Mouse (Mus musculus) adrenal gland, postnatal 36 days (tissue): ENCODE results near the gene Calcb. TPM values are rescaled to one million over a fixed set of nuclear protein-coding genes. Genes with fewer than 3 reads are reported as not detected.

Experiments
- DNase-seq, 2 experiments: peaks; one replicate each; pipeline ENCODE4 v3.0.0; 2021; ENCODE audit warnings: mixed read lengths in 1 of 2
- total RNA-seq, 2 experiments: library from RNA; stranded (reverse); gene quantifications; 2 replicates each; pipeline ENCODE4 v1.2.3; 2021

Gene Calcb
- total RNA-seq, 2 experiments from 2014 or later, result not detected

DNA sequence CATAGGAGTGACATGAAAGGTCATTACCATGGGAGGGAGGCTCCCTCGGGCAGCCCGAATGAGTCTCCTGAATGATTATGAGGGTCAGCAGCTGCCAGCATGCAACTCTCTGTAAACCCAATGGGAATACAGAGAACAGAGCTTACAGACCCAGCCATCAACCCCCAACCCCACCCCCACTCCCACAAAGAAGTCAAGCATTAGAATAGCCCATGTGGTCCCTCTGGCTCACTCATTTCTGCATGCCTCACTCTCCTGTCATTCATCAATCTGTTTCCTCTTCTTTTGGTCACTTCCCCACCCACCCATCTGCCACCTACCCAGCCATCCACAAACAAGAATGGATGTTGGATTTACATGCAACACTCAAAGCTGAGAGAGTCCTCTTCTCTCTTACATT, 35.0 kb downstream of the Calcb start:
- DNase-seq, result no peak

DNA sequence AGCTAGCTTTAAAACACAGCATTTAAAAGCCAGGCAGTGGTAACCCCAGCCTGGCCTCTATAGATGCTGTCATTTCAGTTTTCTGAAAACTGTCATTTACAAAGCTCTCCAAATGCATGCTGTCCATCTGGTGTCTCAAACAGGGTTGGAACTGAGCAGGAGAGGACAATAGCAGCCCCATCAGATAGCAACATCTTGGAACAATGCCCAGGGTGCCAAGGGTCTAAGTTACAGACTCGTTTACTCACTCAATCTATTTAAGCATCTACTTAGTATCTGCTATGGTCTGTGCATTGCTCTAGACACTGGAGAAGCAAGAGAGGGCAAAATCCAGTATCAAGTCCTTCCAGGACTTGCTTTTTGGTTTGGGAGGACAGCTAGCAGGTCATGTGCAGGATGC, 35.8 kb downstream of the Calcb start:
- DNase-seq, result no peak

DNA sequence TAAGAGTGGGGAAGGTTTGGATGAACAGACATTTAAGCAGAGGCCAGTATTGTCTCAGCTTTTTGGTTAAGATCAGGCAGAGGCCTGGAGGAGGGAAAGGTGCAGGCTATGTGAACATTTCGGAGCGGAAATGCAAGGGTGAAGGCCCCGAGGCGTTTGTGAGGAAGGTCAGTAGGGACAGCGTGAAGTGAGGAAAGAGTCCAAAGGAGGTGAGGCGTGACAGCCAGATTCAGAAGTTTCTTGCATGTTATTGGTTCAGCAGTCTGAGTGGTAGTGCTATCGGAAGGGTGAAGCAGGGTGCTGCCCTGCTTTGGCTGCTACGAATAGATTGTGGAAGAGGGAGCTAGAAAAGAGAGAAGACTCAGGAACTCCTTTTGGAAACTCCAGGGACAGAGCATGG, 36.2 kb downstream of the Calcb start:
- no peak for DNase-seq

DNA sequence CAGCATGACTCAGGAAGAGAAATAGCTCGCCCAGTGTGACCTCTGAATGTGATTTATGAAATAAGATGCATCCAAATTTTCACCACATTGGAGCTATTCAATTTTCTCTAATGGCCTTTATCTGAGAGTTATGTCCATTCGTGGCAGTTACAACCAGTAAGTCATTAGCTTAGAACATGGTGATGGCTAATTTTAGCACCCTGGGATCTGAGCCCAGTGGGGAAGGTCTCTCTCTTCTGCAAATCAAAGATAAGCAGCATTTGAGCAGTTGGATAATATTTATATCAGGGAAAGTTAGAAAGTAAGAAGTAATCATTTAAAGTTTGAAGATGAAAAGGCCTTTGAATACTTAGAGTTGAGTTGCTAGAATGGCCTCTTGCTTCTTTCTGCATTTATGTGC, 44.2 kb downstream of the Calcb start:
- DNase-seq, result peak; percentile 29 to 30

DNA sequence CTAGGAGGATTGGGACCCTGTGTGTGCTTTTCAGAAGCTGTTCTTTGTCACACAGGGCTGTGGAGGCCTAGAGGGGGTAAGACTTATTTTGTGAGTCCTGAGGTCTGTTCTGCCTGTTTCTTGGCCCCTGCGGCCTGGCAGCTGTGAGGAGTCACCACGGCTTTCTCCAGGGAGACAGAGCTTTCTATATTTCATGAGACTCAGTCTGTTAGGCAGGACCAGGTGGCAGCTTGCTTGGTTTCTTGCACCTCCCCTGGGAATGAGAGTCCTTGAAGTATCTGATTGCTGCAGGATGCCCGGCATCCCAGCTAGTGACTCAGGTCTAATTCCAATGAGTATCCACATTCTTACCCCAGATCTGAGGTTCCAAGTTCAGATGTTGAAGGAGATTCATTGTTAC, 46.8 kb downstream of the Calcb start:
- no peak for DNase-seq

DNA sequence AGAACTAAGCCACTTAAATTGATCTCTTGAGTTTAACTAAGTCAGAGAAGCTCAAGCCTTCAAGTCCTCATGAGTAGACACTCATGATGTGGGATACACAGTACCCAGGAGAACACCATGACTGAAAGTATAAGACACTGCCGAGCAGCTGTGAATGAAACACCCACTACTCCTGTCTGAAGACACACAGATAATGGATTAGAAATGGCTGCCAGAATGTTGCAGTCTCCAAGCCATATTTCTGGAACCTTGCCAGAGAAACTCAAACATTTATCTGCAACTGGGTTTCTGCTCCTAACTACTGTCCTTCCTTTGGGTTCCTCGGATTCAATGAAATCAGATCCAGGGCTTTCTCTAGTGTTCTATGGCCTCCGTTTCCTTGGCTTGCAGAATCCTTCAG, 48.1 kb downstream of the Calcb start:
- DNase-seq, result no peak

DNA sequence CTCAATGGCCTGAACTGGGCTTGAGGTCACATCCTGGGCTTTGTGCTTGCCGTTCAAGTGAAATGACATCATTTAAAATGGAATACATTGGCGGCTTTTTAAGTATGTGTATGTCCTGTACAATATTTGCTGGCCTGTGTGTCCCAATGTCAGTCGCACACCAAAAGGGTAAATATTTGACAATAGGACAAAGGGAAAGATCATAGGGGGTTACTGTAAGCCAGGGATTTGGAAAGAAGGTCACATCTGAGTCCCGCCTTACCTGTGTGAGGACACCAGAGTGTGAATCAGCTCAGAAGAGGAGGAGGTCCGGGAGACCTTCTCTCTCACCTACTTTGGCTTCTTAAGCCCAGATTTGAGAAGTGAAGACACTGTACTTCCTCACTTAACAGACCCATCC, 50.1 kb downstream of the Calcb start:
- DNase-seq, result no peak

DNA sequence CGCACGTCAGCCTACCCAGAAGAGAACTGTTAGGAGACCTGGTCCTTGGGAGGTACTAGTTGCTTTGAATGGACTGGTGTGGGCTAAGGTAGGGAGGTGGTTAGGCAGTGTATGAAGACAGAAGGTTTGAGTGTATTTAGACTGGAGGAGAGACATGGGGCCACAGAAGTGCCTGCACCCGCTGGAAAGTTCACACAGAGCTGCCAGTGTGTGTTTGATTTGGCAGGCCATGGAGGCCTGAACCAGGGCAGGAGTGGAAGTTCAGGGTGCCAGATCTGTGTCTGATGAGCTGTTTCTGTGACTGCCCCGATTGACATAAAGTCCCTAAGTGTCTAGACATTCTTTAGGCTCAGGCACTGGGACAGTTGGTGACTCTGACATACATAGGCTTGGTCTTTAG, 50.6 kb downstream of the Calcb start:
- no peak for DNase-seq

DNA sequence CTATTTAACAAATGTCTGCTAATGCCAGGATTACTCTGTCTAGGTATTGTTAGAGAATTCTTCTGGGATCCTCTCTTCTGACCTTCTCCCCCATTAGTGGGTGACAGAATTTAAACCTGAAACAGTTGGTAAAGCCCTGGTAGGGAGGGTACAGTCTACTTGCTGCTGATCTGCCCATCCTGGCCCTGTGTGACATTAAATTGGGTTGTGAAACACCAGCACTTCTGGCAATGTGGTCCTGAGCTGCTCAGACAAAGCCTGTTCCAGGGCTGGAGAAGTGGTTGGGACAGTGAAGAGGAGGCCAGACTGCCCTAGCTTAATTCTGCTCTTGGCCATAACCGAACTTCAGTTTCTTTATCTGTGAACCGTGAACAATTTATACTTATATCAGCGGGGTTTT, 52.1 kb downstream of the Calcb start:
- no peak for DNase-seq

DNA sequence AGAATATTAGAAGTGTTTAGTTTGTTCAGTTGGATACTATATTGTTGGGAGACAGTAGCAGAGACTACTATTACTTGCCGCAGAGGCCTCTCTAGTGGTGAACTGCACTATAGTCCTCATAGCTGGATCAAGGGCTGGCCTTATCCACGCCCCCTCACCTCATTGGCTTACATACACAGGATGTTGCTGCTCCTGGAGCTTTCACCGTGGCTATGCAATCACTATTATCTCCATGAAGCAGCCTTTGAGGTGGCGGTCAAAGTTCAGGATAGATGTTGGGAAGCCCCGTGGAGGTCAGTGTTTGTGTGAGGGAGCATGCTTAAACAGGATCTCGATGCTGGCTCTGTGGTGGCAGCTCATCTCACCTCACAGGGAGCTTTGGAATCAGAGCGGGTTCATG, 53.4 kb downstream of the Calcb start:
- no peak for DNase-seq

Other genes with a start within 250 kb of the Calcb start
- gene Cyp2r1, start 155.7 kb upstream of the Calcb start, total RNA-seq, result 1 to 10 TPM; 1.4 to 1.9 TPM
- gene Calca, start 82.3 kb upstream of the Calcb start, total RNA-seq, result under 1 TPM in 1 of 2 experiments, not detected in 1; 0.66 TPM
- gene Insc, start 25.1 kb downstream of the Calcb start, total RNA-seq, result 1 to 10 TPM; 1.3 TPM